Mouse (Mus musculus) hindbrain, postnatal 0 days (tissue): ENCODE measurements around the gene Tubgcp2. TPM values are rescaled to one million over a fixed set of nuclear protein-coding genes. Genes with fewer than 3 reads are reported as not detected.
A peak's percentile ranks its signal among the peaks of the same experiment; 100 is the strongest.

Experiments used
- ATAC-seq: fragments of 200-750 bp; cut with Nextera tagmentation; 2 replicates; pipeline ENCODE4 v1.8.0; 2017; ENCODE audit warnings: mild to moderate bottlenecking, moderate TSS enrichment, moderate library complexity
- DNase-seq: peaks from one replicate; pipeline ENCODE4 v3.0.0-alpha.2; 2015; ENCODE audit warnings: low spot score
- H3K27ac ChIP-seq: fragments of 300-500 bp; sonication (generic); 2 replicates; pipeline ENCODE4 v1.5.1; 2014; ENCODE audit warnings: mild to moderate bottlenecking
- H3K27me3 ChIP-seq: fragments of 300-500 bp; sonication (generic); 2 replicates; pipeline ENCODE4 v1.6.1; 2014; ENCODE audit warnings: low read length, mixed read lengths; ENCODE audit not compliant: insufficient read depth
- H3K36me3 ChIP-seq: fragments of 300-500 bp; sonication (generic); 2 replicates; pipeline ENCODE4 v1.6.1; 2014; ENCODE audit warnings: low read length, mixed read lengths; ENCODE audit not compliant: insufficient read depth
- H3K4me1 ChIP-seq: fragments of 300-500 bp; sonication (generic); 2 replicates; pipeline ENCODE4 v1.6.1; 2014; ENCODE audit warnings: antibody characterized with exemption, low read length, mixed read lengths; ENCODE audit not compliant: insufficient read depth
- H3K4me2 ChIP-seq: fragments of 300-500 bp; sonication (generic); 2 replicates; pipeline ENCODE4 v1.6.1; 2014; ENCODE audit warnings: low read depth, mild to moderate bottlenecking, low read length, moderate library complexity, mixed read lengths
- H3K4me3 ChIP-seq: fragments of 300-500 bp; sonication (generic); 2 replicates; pipeline ENCODE4 v1.5.1; 2014; ENCODE audit warnings: low read length
- H3K9ac ChIP-seq: fragments of 300-500 bp; sonication (generic); replicated peaks from 2 replicates; pipeline ENCODE4 v1.6.1; 2014; ENCODE audit warnings: mild to moderate bottlenecking, low read length, moderate library complexity, mixed read lengths
- H3K9me3 ChIP-seq: fragments of 300-500 bp; sonication (generic); 2 replicates; pipeline ENCODE4 v1.6.1; 2016; ENCODE audit warnings: low read length, mixed read lengths
- CTCF ChIP-seq: IDR thresholded peaks from 2 replicates; pipeline ENCODE4 v1.5.1; 2016; ENCODE audit warnings: antibody characterized with exemption, control low read depth, low read depth
- WGBS: fragments of 180-500 bp; shearing (Covaris S2); extraction: QIAGEN DNeasy Blood & Tissue Kit; methylation state at CpG from one replicate; pipeline ENCODE4 v1.1.7; 2014; 5-methylcytosine and 5-hydroxymethylcytosine counted together
- polyA plus RNA-seq: library from polyadenylated mRNA; unstranded; fragments of >200 nt; fragmentation: Nextera tagmentation; extraction: Ambion mirVana; gene quantifications from 2 replicates; pipeline ENCODE4 v1.2.1, GENCODE M21; 2015
- total RNA-seq: library from RNA; depleted of rRNA; stranded (reverse); fragments of >200 nt; gene quantifications from 2 replicates; pipeline ENCODE4 v1.2.3, GENCODE M21; 2014

Gene Tubgcp2
- total and polyA plus RNA-seq, 2 experiments from 2014 or later, result 58.3 to 61.7 TPM

- H3K27me3 ChIP-seq, result no peaks in the 10 kb centered on the region
- no peak overlapping the region for H3K9ac ChIP-seq
- no peak overlapping the region for H3K27ac ChIP-seq
- H3K4me1 ChIP-seq, result no peaks in the 10 kb centered on the region
- no peaks in the 10 kb centered on the region for H3K9me3 ChIP-seq
- no peak for TF ChIP-seq CTCF
- ATAC-seq (no peak), DNase-seq (no peak)
- no peak overlapping the region for H3K4me2 ChIP-seq
- no peak overlapping the region for H3K4me3 ChIP-seq
- H3K36me3 ChIP-seq, result no peaks in the 10 kb centered on the region
Observed at GRCm38 (mm10) chr7:139972923-139973331, 63.5 kb downstream of the Tubgcp2 start.

GRCm38 (mm10) chr7:139971436-139971835 is 65.0 kb downstream of the Tubgcp2 start:
- ATAC-seq (no peak), DNase-seq (no peak)
- no peak overlapping the region for H3K9ac ChIP-seq
- H3K27me3 ChIP-seq, result no peaks in the 10 kb centered on the region
- no peak overlapping the region for H3K27ac ChIP-seq
- TF ChIP-seq CTCF, result no peak
- H3K9me3 ChIP-seq, result no peaks in the 10 kb centered on the region
- H3K4me1 ChIP-seq, result no peaks in the 10 kb centered on the region
- H3K36me3 ChIP-seq, result no peaks in the 10 kb centered on the region
- no peak overlapping the region for H3K4me2 ChIP-seq
- 65% methylated on average over 6 of the region's 6 CpGs for WGBS
- H3K4me3 ChIP-seq, result no peak overlapping the region

- H3K36me3 ChIP-seq, result no peaks in the 10 kb centered on the region
- H3K9me3 ChIP-seq, result no peaks in the 10 kb centered on the region
- H3K27ac ChIP-seq, result no peak overlapping the region
- H3K4me1 ChIP-seq, result no peaks in the 10 kb centered on the region
- TF ChIP-seq CTCF, result no peak
- H3K27me3 ChIP-seq, result no peaks in the 10 kb centered on the region
- ATAC-seq (no peak), DNase-seq (no peak)
- no peak overlapping the region for H3K4me2 ChIP-seq
- no peak overlapping the region for H3K9ac ChIP-seq
- no peak overlapping the region for H3K4me3 ChIP-seq
- 82% methylated on average over 5 of the region's 5 CpGs for WGBS
Observed at GRCm38 (mm10) chr7:139970979-139971378, 65.5 kb downstream of the Tubgcp2 start.

GRCm38 (mm10) chr7:139970216-139970919 is 66.1 kb downstream of the Tubgcp2 start:
- no peak overlapping the region for H3K4me3 ChIP-seq
- no peaks in the 10 kb centered on the region for H3K9me3 ChIP-seq
- H3K27me3 ChIP-seq, result no peaks in the 10 kb centered on the region
- no peak overlapping the region for H3K27ac ChIP-seq
- TF ChIP-seq CTCF, result no peak
- H3K36me3 ChIP-seq, result no peaks in the 10 kb centered on the region
- H3K4me2 ChIP-seq, result no peak overlapping the region
- 83% methylated on average over 10 of the region's 10 CpGs for WGBS
- H3K4me1 ChIP-seq, result no peaks in the 10 kb centered on the region
- ATAC-seq (no peak), DNase-seq (no peak)
- H3K9ac ChIP-seq, result no peak overlapping the region

GRCm38 (mm10) chr7:139969348-139970130 is 66.9 kb downstream of the Tubgcp2 start:
- H3K9ac ChIP-seq, result no peak overlapping the region
- no peaks in the 10 kb centered on the region for H3K4me1 ChIP-seq
- H3K9me3 ChIP-seq, result no peaks in the 10 kb centered on the region
- H3K36me3 ChIP-seq, result no peaks in the 10 kb centered on the region
- H3K4me3 ChIP-seq, result no peak overlapping the region
- WGBS, result 35% methylated on average over 10 of the region's 10 CpGs
- ATAC-seq, result peak; percentile 57; the same call in 1 of the 2 replicates
- TF ChIP-seq CTCF, result peak; percentile 90
- H3K27ac ChIP-seq, result no peak overlapping the region
- peak; percentile 90 for DNase-seq
- no peak overlapping the region for H3K4me2 ChIP-seq
- no peaks in the 10 kb centered on the region for H3K27me3 ChIP-seq

- no peaks in the 10 kb centered on the region for H3K9me3 ChIP-seq
- no peak for ATAC-seq
- WGBS, result 52% methylated on average over 5 of the region's 5 CpGs
Observed at GRCm38 (mm10) chr7:139968428-139968827, 68.0 kb downstream of the Tubgcp2 start.

GRCm38 (mm10) chr7:139967175-139967574 is 69.3 kb downstream of the Tubgcp2 start:
- Histone ChIP-seq H3K4me2 (no peak overlapping the region), H3K27me3 (no peaks in the 10 kb centered on the region), H3K9me3 (no peaks in the 10 kb centered on the region), H3K36me3 (no peaks in the 10 kb centered on the region), H3K4me3 (no peak overlapping the region), H3K4me1 (no peaks in the 10 kb centered on the region), H3K27ac (no peak overlapping the region), H3K9ac (no peak overlapping the region)
- TF ChIP-seq CTCF, result no peak
- ATAC-seq (no peak), DNase-seq (no peak)
- WGBS, result 17% methylated on average over 4 of the region's 4 CpGs

More at GRCm38 (mm10) chr7:139968428-139968827, 68.0 kb downstream of the Tubgcp2 start:
- Histone ChIP-seq H3K36me3 (no peaks in the 10 kb centered on the region), H3K4me2 (no peak overlapping the region), H3K27me3 (no peaks in the 10 kb centered on the region), H3K4me3 (no peak overlapping the region), H3K27ac (no peak overlapping the region), H3K4me1 (no peaks in the 10 kb centered on the region), H3K9ac (no peak overlapping the region)
- TF ChIP-seq CTCF, result no peak
- DNase-seq, result no peak
